Mouse (Mus musculus): ENCODE measurements around the gene Trcg1. TPM values are rescaled to one million over a fixed set of nuclear protein-coding genes. Genes with fewer than 3 reads are reported as not detected.
"Not testable (repeated sequence)": the region's sequence is repeated elsewhere in the genome, so short reads cannot be mapped to it uniquely, and the experiment has no call there.

Gene Trcg1
- polyA plus RNA-seq, 1 experiment: not detected

GRCm38 (mm10) chr9:57218776-57219175 lies 17.6 kb upstream of the Trcg1 start:
- no peak for TF ChIP-seq CTCF (IDR thresholded peaks at IDR 0.05; ENCODE audit: borderline replicate concordance, insufficient read depth, low read length)
- no peak for TF ChIP-seq POLR2A (IDR thresholded peaks at IDR 0.05; ENCODE audit: low read depth, low read length)
- Histone ChIP-seq H3K4me3 (ENCODE audit: insufficient read depth, low read length) (no peak overlapping the region), H3K4me1 (ENCODE audit: control insufficient read depth, insufficient read depth, low read length) (no peaks in the 10 kb centered on the region), H3K27ac (ENCODE audit: insufficient read depth, low read length) (no peak overlapping the region)

- no peaks in the 10 kb centered on the region for H3K4me1 ChIP-seq (ENCODE audit: control insufficient read depth, insufficient read depth, low read length)
- H3K4me3 ChIP-seq (ENCODE audit: insufficient read depth, low read length): no peak overlapping the region
- TF ChIP-seq POLR2A (IDR thresholded peaks at IDR 0.05; ENCODE audit: low read depth, low read length): no peak
- TF ChIP-seq CTCF (IDR thresholded peaks at IDR 0.05; ENCODE audit: borderline replicate concordance, insufficient read depth, low read length): no peak
- H3K27ac ChIP-seq (ENCODE audit: insufficient read depth, low read length): no peak overlapping the region
Measured at GRCm38 (mm10) chr9:57219511-57219910, 16.8 kb upstream of the Trcg1 start.

- no peaks in the 10 kb centered on the region for H3K4me1 ChIP-seq (ENCODE audit: control insufficient read depth, insufficient read depth, low read length)
- H3K4me3 ChIP-seq (ENCODE audit: insufficient read depth, low read length): no peak overlapping the region
Measured at GRCm38 (mm10) chr9:57220356-57220755, 16.0 kb upstream of the Trcg1 start.

GRCm38 (mm10) chr9:57223341-57223740 lies 13.0 kb upstream of the Trcg1 start:
- no peaks in the 10 kb centered on the region for H3K4me1 ChIP-seq (ENCODE audit: control insufficient read depth, insufficient read depth, low read length)
- TF ChIP-seq CTCF (IDR thresholded peaks at IDR 0.05; ENCODE audit: borderline replicate concordance, insufficient read depth, low read length): no peak
- no peak for TF ChIP-seq POLR2A (IDR thresholded peaks at IDR 0.05; ENCODE audit: low read depth, low read length)

More at GRCm38 (mm10) chr9:57220356-57220755, 16.0 kb upstream of the Trcg1 start:
- TF ChIP-seq POLR2A (IDR thresholded peaks at IDR 0.05; ENCODE audit: low read depth, low read length): no peak
- TF ChIP-seq CTCF (IDR thresholded peaks at IDR 0.05; ENCODE audit: borderline replicate concordance, insufficient read depth, low read length): peak; percentile 52; the same call in 1 of the 2 replicates
- no peak overlapping the region for H3K27ac ChIP-seq (ENCODE audit: insufficient read depth, low read length)

GRCm38 (mm10) chr9:57225780-57226627 lies 10.4 kb upstream of the Trcg1 start:
- H3K4me1 ChIP-seq (ENCODE audit: control insufficient read depth, insufficient read depth, low read length): no peaks in the 10 kb centered on the region
- H3K27ac ChIP-seq (ENCODE audit: insufficient read depth, low read length): no peak overlapping the region
- no peak overlapping the region for H3K4me3 ChIP-seq (ENCODE audit: insufficient read depth, low read length)
- TF ChIP-seq CTCF (IDR thresholded peaks at IDR 0.05; ENCODE audit: borderline replicate concordance, insufficient read depth, low read length) (no peak), POLR2A (IDR thresholded peaks at IDR 0.05; ENCODE audit: low read depth, low read length) (no peak)

More at GRCm38 (mm10) chr9:57223341-57223740, 13.0 kb upstream of the Trcg1 start:
- H3K27ac ChIP-seq (ENCODE audit: insufficient read depth, low read length): no peak overlapping the region
- H3K4me3 ChIP-seq (ENCODE audit: insufficient read depth, low read length): no peak overlapping the region

- H3K4me3 ChIP-seq (ENCODE audit: insufficient read depth, low read length); H3K27ac ChIP-seq (ENCODE audit: insufficient read depth, low read length); H3K4me1 ChIP-seq (ENCODE audit: control insufficient read depth, insufficient read depth, low read length): not testable (repeated sequence)
Measured at GRCm38 (mm10) chr9:57226628-57227122, 9.7 kb upstream of the Trcg1 start.

GRCm38 (mm10) chr9:57227203-57227602 lies 9.2 kb upstream of the Trcg1 start:
- Histone ChIP-seq H3K4me1 (ENCODE audit: control insufficient read depth, insufficient read depth, low read length) (no peaks in the 10 kb centered on the region), H3K27ac (ENCODE audit: insufficient read depth, low read length) (no peak overlapping the region), H3K4me3 (ENCODE audit: insufficient read depth, low read length) (no peak overlapping the region)
- TF ChIP-seq POLR2A (IDR thresholded peaks at IDR 0.05; ENCODE audit: low read depth, low read length) (no peak), CTCF (IDR thresholded peaks at IDR 0.05; ENCODE audit: borderline replicate concordance, insufficient read depth, low read length) (no peak)

GRCm38 (mm10) chr9:57228186-57228585 lies 8.2 kb upstream of the Trcg1 start:
- H3K4me3 ChIP-seq (ENCODE audit: insufficient read depth, low read length): no peak overlapping the region
- H3K4me1 ChIP-seq (ENCODE audit: control insufficient read depth, insufficient read depth, low read length): no peaks in the 10 kb centered on the region
- TF ChIP-seq CTCF (IDR thresholded peaks at IDR 0.05; ENCODE audit: borderline replicate concordance, insufficient read depth, low read length) (no peak), POLR2A (IDR thresholded peaks at IDR 0.05; ENCODE audit: low read depth, low read length) (no peak)
- H3K27ac ChIP-seq (ENCODE audit: insufficient read depth, low read length): no peak overlapping the region

- no peak overlapping the region for H3K27ac ChIP-seq (ENCODE audit: insufficient read depth, low read length)
- no peak overlapping the region for H3K4me3 ChIP-seq (ENCODE audit: insufficient read depth, low read length)
- peaks cover 5% of the 10 kb centered on the region; the same call in 1 of the 2 replicates for H3K4me1 ChIP-seq (ENCODE audit: control insufficient read depth, insufficient read depth, low read length)
- TF ChIP-seq POLR2A (IDR thresholded peaks at IDR 0.05; ENCODE audit: low read depth, low read length) (no peak), CTCF (IDR thresholded peaks at IDR 0.05; ENCODE audit: borderline replicate concordance, insufficient read depth, low read length) (no peak)
Measured at GRCm38 (mm10) chr9:57229726-57230125, 6.6 kb upstream of the Trcg1 start.

GRCm38 (mm10) chr9:57230146-57230783 lies 6.1 kb upstream of the Trcg1 start:
- Histone ChIP-seq H3K27ac (ENCODE audit: insufficient read depth, low read length) (no peak overlapping the region), H3K4me1 (ENCODE audit: control insufficient read depth, insufficient read depth, low read length) (peaks cover 5% of the 10 kb centered on the region; the same call in 1 of the 2 replicates), H3K4me3 (ENCODE audit: insufficient read depth, low read length) (no peak overlapping the region)
- no peak for TF ChIP-seq POLR2A (IDR thresholded peaks at IDR 0.05; ENCODE audit: low read depth, low read length)
- TF ChIP-seq CTCF (IDR thresholded peaks at IDR 0.05; ENCODE audit: borderline replicate concordance, insufficient read depth, low read length): no peak

Measured in embryonic fibroblast, embryonic 13.5 days (primary cell).